Mouse (Mus musculus) limb, embryonic 13.5 days (tissue): Measurements from ENCODE around the gene Iqch. TPM values are rescaled to one million over a fixed set of nuclear protein-coding genes. Genes with fewer than 3 reads are reported as not detected.

Experiments
- ATAC-seq: fragments of 200-750 bp; cut with Nextera tagmentation; 2 replicates; pipeline ENCODE4 v1.8.0; 2017; ENCODE audit warnings: low read depth, moderate number of reproducible peaks, moderate TSS enrichment; ENCODE audit not compliant: low FRiP score
- H3K27ac ChIP-seq: fragments of 300-500 bp; sonication (generic); 2 replicates; pipeline ENCODE4 v1.5.1; 2015; ENCODE audit warnings: inconsistent platforms, mild to moderate bottlenecking, moderate library complexity
- H3K27me3 ChIP-seq: fragments of 300-500 bp; sonication (generic); 2 replicates; pipeline ENCODE4 v1.6.1; 2015; ENCODE audit warnings: mild to moderate bottlenecking, inconsistent platforms
- H3K36me3 ChIP-seq: fragments of 300-500 bp; sonication (generic); 2 replicates; pipeline ENCODE4 v1.6.1; 2015; ENCODE audit warnings: inconsistent platforms, mild to moderate bottlenecking, moderate library complexity
- H3K4me1 ChIP-seq: fragments of 300-500 bp; sonication (generic); 2 replicates; pipeline ENCODE4 v1.6.1; 2015; ENCODE audit warnings: inconsistent platforms
- H3K4me2 ChIP-seq: fragments of 300-500 bp; sonication (generic); replicated peaks from 2 replicates; pipeline ENCODE4 v1.6.1; 2015; ENCODE audit warnings: inconsistent platforms, mild to moderate bottlenecking, moderate library complexity
- H3K4me3 ChIP-seq: fragments of 300-500 bp; sonication (generic); 2 replicates; pipeline ENCODE4 v1.5.1; 2015; ENCODE audit warnings: moderate library complexity, mild to moderate bottlenecking, inconsistent platforms
- H3K9ac ChIP-seq: fragments of 300-500 bp; sonication (generic); 2 replicates; pipeline ENCODE4 v1.6.1; 2015; ENCODE audit warnings: mild to moderate bottlenecking, inconsistent platforms
- H3K9me3 ChIP-seq: fragments of 300-500 bp; sonication (generic); 2 replicates; pipeline ENCODE4 v1.6.1; 2016; ENCODE audit warnings: inconsistent platforms
- WGBS: fragments of 180-500 bp; shearing (Covaris S2); methylation state at CpG from one replicate; pipeline ENCODE4 v1.1.7; 2015; 5-methylcytosine and 5-hydroxymethylcytosine counted together
- polyA plus RNA-seq: library from polyadenylated mRNA; unstranded; fragments of >200 nt; fragmentation: Nextera tagmentation; extraction: Ambion mirVana; gene quantifications from 2 replicates; pipeline ENCODE4 v1.2.1, GENCODE M21; 2015

Gene Iqch
- polyA plus RNA-seq, 1 experiment from 2014 or later, result 0.20 TPM

DNA sequence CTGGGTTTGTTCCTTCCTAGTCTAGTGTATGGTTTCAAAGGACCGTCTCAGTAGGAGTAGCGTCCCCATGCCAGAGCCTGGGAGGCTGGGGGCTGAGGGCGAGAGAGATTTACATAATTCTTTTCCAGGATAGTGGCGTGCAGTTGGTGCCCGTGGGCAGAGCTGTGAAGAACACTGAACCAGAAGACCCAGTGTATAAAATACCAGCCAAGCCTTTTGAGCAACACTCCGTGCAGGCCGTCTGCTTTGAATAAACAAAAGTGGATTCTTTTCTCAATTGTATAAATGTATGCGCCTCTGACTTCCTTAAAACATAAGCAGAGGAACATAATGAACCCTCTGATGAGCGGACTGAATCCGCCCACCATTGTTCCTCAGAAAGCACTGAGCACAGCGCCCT lies 30.6 kb upstream of the Iqch start:
- Histone ChIP-seq H3K36me3 (peaks cover 49% of the 10 kb centered on the region), H3K4me2 (no peak overlapping the region), H3K27ac (no peak overlapping the region), H3K9me3 (peaks cover 2% of the 10 kb centered on the region; the same call in 1 of the 2 replicates), H3K4me1 (no peaks in the 10 kb centered on the region), H3K27me3 (no peaks in the 10 kb centered on the region), H3K4me3 (no peak overlapping the region), H3K9ac (no peak overlapping the region)
- ATAC-seq, result no peak
- WGBS, result 85% methylated on average over 11 of the region's 11 CpGs

DNA sequence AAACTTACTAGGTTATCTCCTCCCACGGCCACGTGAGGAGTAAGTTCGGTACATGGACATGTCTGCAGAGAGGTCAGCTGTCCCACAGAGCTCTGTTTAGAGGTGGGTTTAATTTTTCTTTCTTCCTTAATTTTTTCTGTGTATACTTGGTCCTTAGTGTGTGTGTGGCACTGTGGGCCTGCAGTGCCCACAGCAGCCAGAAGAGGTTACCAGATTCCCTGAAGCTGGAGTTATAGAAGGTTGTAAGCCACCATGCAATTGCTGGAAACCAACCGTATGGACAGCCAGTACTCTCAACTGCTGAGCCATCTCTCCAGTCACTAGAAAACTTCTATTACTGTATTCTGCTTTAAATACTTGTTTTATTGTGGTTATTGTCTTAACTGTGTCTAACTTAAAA lies 29.8 kb upstream of the Iqch start:
- no peak for ATAC-seq
- Histone ChIP-seq H3K9me3 (peaks cover 2% of the 10 kb centered on the region; the same call in 1 of the 2 replicates), H3K36me3 (peaks cover 47% of the 10 kb centered on the region), H3K4me3 (no peak overlapping the region), H3K4me1 (no peaks in the 10 kb centered on the region), H3K9ac (no peak overlapping the region), H3K27me3 (no peaks in the 10 kb centered on the region), H3K4me2 (no peak overlapping the region), H3K27ac (no peak overlapping the region)
- 89% methylated on average over 4 of the region's 4 CpGs for WGBS

DNA sequence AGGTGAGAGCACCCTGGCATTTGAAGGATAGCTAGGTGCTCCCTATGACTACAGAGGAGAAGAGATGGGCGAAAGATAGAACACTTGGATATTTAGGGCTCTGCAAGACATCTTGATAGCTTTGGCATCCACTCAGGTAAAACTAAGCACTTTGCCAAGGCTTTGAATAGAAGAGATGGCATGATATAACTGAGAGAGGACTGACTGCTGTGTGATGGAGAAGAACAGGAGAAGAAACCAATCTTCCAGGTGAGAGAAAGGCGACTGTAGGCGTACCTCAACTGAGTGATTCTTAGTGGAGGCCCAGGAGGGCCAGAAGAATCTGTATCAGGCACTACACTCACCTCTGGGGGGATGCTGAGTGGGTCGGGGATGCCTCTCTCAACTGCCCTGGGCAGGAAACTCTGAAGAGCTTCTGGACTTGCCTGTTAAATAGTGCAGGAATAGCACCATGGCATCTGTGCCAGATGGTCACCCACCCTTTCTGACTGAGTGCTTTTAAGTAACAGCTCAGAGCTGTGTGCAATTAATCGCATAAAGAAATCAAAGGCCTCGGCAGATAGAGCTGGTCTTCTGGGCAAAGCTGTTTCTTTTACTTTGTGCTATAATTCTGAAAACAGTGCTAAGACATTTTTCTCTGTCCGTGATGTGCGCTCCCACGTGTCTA lies 22.9 kb upstream of the Iqch start:
- Histone ChIP-seq H3K27ac (no peak overlapping the region), H3K9me3 (no peaks in the 10 kb centered on the region), H3K4me2 (no peak overlapping the region), H3K9ac (no peak overlapping the region), H3K27me3 (no peaks in the 10 kb centered on the region), H3K4me1 (0 out of 2 replicates have a peak, but pooled peaks cover 4% of the 10 kb centered on the region), H3K4me3 (no peak overlapping the region), H3K36me3 (peaks cover 48% of the 10 kb centered on the region)
- ATAC-seq, result no peak
- WGBS, result 86% methylated on average over 9 of the region's 9 CpGs

DNA sequence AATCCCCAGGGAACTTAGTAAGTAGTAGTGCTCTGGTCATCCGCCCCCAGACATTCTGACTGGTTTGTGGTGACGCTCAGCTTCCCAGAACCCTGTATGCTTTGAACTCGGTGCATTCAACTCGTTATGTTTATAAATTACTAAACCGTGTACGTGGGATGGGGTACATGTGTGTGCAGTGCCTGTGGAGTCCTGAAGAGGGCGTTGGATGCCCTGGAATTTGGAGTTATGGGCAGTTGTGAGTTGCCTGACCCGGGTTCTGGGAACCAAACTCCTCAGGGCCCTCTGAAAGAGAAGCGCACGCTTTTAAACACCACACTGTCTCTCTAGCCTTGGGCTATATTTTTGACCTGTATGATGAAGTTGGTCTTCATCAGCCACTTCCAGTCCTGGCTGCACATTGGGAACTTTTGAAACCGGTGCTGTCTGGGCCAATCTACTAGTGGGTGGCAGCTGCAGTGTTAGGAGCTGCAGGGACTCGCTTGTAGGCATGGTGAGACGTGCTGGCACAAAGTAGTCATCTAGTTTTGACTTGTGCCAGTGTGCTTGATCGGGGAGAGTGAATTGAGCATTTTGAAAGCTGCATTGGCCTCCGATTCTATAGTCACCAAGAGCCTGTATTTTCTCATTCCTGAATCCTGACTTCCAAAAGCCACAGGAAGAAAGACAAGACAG lies 21.7 kb upstream of the Iqch start:
- 58% methylated on average over 15 of the region's 15 CpGs for WGBS
- no peak for ATAC-seq

DNA sequence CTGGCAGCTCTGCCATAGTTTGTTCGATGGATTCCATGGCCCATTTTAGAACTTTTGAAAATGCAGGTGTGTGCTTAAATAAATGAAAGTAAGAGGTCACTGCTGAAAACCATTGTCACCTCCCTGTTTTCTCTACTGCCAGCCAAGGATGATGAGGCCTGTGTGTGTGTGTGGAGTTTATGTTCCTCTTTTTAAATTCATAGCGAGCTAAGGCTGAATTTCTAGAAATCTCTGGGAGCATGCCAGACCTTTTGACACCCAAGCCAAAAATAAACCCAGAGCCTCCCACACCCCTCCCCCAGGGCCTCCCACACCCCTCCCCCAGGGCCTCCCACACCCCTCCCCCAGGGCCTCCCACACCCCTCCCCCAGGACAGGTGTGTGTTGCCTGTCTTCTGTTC lies 15.7 kb upstream of the Iqch start:
- Histone ChIP-seq H3K36me3 (peaks cover 44% of the 10 kb centered on the region), H3K9ac (no peak overlapping the region), H3K4me3 (no peak overlapping the region), H3K27me3 (no peaks in the 10 kb centered on the region), H3K27ac (no peak overlapping the region), H3K4me1 (peaks cover 24% of the 10 kb centered on the region), H3K9me3 (no peaks in the 10 kb centered on the region), H3K4me2 (no peak overlapping the region)
- ATAC-seq, result no peak
- 83% methylated on average over 2 of the region's 2 CpGs for WGBS

More for the DNA sequence above, 21.7 kb upstream of the Iqch start:
- H3K4me1 ChIP-seq, result 0 out of 2 replicates have a peak, but pooled peaks cover 4% of the 10 kb centered on the region
- H3K9ac ChIP-seq, result no peak overlapping the region
- no peak overlapping the region for H3K4me2 ChIP-seq
- no peak overlapping the region for H3K27ac ChIP-seq
- peaks cover 45% of the 10 kb centered on the region for H3K36me3 ChIP-seq
- no peaks in the 10 kb centered on the region for H3K27me3 ChIP-seq
- H3K4me3 ChIP-seq, result no peak overlapping the region
- no peaks in the 10 kb centered on the region for H3K9me3 ChIP-seq

DNA sequence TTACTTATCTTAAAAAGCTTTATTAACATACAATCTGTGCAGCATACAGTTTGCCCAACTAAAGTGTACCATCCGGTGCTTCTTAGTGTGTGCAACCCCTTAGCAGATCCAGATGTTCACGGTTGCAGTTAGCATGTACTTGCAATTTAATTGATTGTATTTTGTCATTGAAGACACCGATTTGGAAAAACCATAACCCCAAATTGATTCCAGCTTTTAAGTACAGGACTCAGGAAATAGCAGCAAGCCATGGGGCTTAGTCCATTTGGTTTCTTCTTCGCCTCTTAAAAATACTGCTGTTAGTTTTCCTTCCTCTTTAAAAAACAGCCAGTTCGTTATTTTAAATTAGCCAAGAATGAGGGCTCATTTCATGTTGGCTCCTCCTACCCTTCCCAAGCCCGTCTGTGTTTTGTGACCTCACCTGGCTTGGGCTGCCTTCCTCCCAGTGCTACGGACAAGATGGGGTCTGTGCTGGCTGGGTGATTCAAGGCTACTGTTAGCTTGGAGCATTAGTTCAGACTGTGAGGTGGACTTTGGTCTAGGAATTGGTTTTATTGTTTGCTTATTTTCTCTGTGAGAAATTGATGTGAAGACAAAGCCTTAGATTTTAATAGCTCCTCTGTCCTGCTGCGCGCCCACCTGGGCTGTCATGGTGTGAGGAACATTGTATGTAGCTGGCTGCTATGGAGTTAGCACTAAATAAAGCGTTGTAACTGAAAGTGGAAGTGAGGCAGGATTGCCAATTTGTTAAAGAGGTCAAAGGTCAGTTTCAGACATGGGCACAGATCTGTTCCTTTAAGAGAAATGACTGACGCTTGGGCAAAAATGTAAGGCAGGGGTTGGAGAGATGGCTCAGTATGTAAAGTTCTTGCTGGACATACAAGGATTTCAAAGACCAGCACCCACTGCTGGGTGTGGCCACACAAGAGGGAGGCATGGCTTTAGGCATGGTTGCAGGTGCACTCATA lies 12.0 kb upstream of the Iqch start:
- ATAC-seq, result no peak
- H3K4me2 ChIP-seq, result 0 out of 2 replicates have a peak overlapping the region, but pooled peaks have one; percentile 9
- no peak overlapping the region for H3K9ac ChIP-seq
- H3K27me3 ChIP-seq, result no peaks in the 10 kb centered on the region
- peak overlapping the region; percentile 67; the same call in 1 of the 2 replicates for H3K27ac ChIP-seq
- peaks cover 55% of the 10 kb centered on the region for H3K4me1 ChIP-seq
- no peak overlapping the region for H3K4me3 ChIP-seq
- WGBS, result 37% methylated on average over 11 of the region's 11 CpGs
- H3K9me3 ChIP-seq, result no peaks in the 10 kb centered on the region
- H3K36me3 ChIP-seq, result peaks cover 27% of the 10 kb centered on the region

DNA sequence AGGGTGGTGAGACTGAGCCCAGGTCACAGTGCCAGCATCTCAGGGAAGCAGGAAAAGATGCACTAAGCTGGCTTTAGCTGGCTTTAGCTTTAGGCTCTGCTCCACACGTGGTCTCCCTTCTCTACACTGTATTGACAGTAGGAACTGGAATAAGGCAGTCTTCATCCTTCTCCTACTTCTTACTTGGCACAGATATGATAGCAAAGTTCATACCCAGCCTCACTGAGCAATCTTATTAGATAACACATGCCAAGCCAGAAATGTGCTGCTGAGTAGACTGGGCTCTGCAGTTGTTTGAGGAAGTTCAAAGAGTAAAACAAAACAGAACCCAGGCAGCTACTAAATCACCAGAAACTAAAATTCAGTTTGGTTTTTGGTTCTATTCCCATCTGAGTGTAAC lies 11.3 kb upstream of the Iqch start:
- Histone ChIP-seq H3K4me3 (no peak overlapping the region), H3K4me1 (peaks cover 61% of the 10 kb centered on the region), H3K4me2 (peak overlapping the region; percentile 41), H3K27me3 (no peaks in the 10 kb centered on the region), H3K27ac (peak overlapping the region; percentile 67; the same call in 1 of the 2 replicates), H3K36me3 (peaks cover 20% of the 10 kb centered on the region), H3K9me3 (no peaks in the 10 kb centered on the region), H3K9ac (no peak overlapping the region)
- WGBS, result 14% methylated on average over 1 of the region's 1 CpGs
- no peak for ATAC-seq

- peaks cover 13% of the 10 kb centered on the region for H3K36me3 ChIP-seq
- H3K4me2 ChIP-seq, result peak overlapping the region; percentile 41
- H3K9me3 ChIP-seq, result no peaks in the 10 kb centered on the region
- H3K9ac ChIP-seq, result peak overlapping the region; percentile 26; the same call in 1 of the 2 replicates
- no peaks in the 10 kb centered on the region for H3K27me3 ChIP-seq
- peak overlapping the region; percentile 67; the same call in 1 of the 2 replicates for H3K27ac ChIP-seq
- peaks cover 67% of the 10 kb centered on the region for H3K4me1 ChIP-seq
- WGBS, result 35% methylated on average over 16 of the region's 16 CpGs
- peak; percentile 62; the same call in 1 of the 2 replicates for ATAC-seq
- no peak overlapping the region for H3K4me3 ChIP-seq
These were observed 10.5 kb upstream of the Iqch start for GRCm38 (mm10) chr9:63612565-63613515.

- peaks cover 67% of the 10 kb centered on the region for H3K4me1 ChIP-seq
- H3K27ac ChIP-seq, result no peak overlapping the region; the same call in 1 of the 2 replicates
- WGBS, result 55% methylated on average over 5 of the region's 5 CpGs
- peaks cover 4% of the 10 kb centered on the region for H3K36me3 ChIP-seq
- no peak for ATAC-seq
- no peaks in the 10 kb centered on the region for H3K9me3 ChIP-seq
- H3K9ac ChIP-seq, result no peak overlapping the region
- peak overlapping the region; percentile 55; the same call in 1 of the 2 replicates for H3K4me2 ChIP-seq
- H3K27me3 ChIP-seq, result no peaks in the 10 kb centered on the region
- H3K4me3 ChIP-seq, result no peak overlapping the region
These were observed 9.7 kb upstream of the Iqch start for GRCm38 (mm10) chr9:63611967-63612366.

DNA sequence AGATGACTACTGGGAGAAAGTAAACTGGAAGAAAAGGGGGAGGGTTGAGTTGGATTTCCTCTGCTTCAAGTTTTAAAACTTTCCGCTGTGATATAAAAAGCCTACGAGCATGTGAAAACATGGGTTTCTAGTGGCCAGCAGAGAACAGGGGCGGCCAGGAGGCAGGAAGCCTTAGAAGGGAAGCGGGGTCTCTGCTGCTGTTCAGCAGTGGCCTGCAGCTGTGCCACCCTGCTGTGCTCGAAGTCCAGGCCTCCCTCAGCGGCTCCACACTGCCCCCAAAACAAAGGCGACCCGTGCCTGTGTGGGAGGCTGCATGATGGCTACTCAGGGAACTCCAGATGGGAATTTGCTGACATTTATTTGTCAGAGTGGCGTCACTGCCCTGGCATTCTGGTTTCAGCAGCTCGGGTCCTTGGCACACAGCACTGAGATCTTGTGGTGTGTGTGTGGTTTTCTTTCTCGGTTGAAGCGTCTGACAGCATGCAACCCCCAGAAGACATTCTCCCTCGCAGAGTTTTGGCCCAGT lies 8.6 kb upstream of the Iqch start:
- Histone ChIP-seq H3K9ac (peak overlapping the region; percentile 14; the same call in 1 of the 2 replicates), H3K4me2 (peak overlapping the region; percentile 55), H3K4me1 (peaks cover 67% of the 10 kb centered on the region), H3K9me3 (no peaks in the 10 kb centered on the region), H3K27ac (peak overlapping the region; percentile 87), H3K27me3 (no peaks in the 10 kb centered on the region), H3K36me3 (no peaks in the 10 kb centered on the region), H3K4me3 (peak overlapping the region; percentile 3; the same call in 1 of the 2 replicates)
- ATAC-seq, result peak; percentile 58; the same call in 1 of the 2 replicates
- 11% methylated on average over 13 of the region's 13 CpGs for WGBS
